Mouse (Mus musculus) retina, postnatal 1 day (tissue): Measurements from ENCODE around the gene Shisal2b.
"Not testable (repeated sequence)": the region's sequence is repeated elsewhere in the genome, so short reads cannot be mapped to it uniquely, and the experiment has no call there.

Experiments used
- DNase-seq: peaks from one replicate; pipeline ENCODE4 v3.0.0-alpha.2; 2012

Shisal2b gene

DNA sequence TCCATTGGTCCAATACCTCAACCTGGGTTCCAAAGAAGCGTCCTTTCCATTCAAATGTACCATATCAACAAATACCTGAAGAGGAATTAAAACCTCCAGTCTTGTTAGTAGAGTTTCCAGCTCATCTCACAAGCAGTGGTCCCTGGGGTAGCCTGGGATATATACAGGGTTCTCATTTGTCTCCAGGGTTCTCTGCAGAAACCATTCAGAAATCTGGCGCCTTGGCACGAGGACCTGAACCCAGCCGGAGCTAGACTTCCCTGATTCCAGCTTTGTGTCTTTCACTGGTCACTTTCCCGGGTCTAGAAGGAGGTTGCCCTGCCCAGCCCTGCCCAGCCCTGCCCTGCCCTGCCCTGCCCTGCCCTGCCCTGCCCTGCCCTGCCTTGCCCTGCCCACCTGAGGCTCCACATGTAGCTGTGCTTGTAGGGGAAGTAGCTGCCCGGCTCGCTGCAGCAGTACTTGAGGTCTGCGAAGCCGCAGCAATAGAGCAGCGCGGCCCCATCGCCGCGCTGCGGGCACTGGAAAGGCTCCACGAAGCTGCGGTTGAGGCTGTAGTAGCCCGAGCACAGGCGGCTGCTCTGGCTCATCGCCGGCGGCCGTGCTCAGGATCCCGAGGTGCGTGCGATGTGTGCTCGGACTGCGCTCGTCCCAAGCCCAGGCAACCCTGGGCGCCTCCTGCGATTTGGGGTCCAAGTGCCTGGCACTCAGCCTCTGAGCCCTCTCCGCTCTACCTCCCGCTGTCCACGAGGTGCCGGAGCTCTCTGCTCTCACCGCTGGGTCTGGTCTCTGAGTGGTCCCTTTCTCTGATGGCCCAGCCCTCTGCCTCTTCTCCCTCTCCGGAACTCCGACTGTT is at the start of gene Shisal2b:
Gene Shisal2b, minus strand, starts transcription at position 767 of the 853 bp plus-strand sequence.
- DNase-seq: peak; percentile 60

DNA sequence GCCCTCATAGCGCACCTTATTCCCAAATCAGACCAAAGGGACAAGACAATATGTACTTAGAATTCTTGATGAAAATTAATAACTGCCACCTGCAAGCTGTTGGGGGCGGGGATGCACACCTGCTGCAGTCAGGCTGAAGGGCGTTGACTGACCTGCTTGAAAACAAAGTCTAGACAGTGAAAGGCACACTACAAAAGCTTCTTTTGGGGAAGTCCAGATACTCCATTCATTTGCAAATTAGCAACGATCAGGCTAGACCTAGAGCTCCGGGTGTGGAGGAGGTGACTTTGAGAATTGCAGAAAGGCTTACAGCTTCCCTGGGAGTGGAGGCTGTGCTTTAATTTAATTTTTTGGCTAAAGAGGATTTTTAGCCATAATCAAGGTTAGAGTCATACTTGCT is 47.9 kb upstream of the Shisal2b start:
- DNase-seq: not testable (repeated sequence)

DNA sequence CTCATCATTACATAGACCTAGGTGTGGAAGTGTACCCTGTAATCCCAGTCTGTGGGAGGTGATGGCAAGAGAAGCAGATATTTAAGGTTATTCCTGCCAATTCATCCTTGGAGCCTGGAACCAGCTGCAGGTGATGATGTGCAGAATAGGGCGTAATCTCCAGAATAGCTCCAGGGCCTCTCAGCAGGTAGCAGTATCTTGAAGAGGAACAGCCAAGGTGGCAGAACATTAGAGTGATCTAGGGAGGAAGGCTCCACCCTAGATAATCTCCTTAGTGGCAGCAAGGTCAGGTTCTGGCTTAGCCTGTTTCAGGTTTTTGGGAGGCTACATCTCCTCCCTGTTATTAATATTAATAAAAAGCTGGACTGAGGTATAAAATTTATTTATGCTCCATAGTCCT is 47.3 kb upstream of the Shisal2b start:
- not testable (repeated sequence) for DNase-seq

DNA sequence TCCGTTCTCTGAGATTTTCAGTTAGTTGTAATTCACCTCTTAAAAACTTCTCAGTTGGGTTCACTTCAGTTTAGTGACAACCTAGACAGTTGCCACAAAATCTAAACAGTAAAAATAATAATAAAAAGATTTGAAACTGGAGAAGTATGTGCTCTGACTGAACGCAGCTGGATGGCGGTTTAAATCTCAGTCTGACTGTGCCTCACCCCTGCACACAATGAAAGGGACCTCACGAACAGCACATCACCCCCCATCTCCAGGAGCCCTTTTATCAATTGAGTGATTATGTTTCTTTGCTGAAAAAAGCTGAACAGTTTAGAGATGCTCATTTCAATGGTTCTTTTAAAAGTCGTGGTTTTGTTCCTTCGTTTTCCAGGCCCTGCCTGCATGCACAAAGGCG is 45.0 kb upstream of the Shisal2b start:
- DNase-seq: no peak

DNA sequence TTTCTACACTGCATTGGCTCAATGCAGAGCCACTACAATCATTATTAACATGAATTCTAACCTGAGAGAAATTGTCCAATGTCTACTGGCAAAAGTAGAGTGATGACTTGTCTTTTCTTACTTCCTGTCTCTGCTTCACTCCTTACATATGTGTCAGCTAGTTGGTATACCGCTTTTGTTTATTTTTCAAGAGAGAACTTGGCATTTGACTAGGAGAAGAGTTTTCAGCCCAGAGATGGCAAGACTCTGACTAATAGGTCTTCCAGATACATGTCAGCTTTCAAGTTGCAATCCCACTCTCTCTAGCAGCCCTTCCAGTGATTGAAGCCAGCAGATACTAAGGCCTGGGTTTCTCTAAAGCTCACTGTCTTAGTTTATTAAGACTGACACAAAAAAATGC is 31.1 kb upstream of the Shisal2b start:
- DNase-seq: no peak

DNA sequence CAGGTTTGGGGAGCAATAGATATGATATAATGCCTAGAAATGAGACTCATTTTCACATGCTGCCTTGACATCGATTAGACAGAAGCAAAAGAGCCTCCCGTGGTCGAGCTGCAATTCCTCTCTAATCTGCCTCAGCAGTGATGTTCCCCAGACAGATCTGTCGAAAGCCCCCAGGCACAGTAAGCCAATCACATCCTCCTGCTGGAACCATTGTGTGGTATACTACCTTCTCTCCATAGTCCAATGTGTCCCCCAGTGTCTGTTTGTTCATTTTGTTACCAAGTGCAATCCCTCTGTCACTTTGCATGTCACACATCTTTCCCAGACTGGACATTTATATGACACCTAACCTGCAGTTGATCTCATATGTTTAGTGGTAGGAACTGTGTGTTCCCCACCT is 28.6 kb upstream of the Shisal2b start:
- DNase-seq: peak; percentile 30

DNA sequence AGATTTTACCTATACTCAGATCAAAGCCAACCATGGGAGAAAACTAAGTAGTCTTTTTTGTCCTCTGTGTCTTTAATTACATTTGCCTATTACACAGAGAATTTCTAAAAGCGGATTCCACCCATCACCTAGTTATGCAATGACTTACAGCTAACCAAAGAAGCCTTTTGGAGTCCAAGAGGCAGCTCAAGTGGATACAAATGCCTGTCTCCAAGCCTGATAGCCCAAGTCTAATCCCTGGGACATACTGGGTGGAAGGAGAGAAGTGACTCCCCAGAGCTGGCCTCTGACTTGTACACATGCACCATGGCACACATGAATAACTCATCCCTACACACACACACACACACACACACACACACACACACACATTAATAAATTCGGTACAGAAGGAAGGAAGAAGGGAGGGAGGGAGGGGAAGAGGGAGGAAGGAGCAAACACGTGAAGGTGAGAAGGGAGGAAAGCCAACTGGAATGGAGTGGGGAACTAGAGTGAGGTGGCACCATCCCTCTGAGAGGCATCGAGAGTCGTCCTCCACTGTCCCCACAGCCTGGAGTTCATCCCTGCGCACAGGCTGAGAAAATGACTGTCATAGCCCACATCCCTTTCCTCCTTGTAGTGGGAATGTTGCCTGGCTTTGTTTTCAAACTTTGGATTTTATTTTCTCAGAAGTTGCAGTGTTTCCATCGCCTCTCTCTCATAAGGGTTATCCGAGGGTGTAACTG is 22.8 kb upstream of the Shisal2b start:
- no peak for DNase-seq

DNA sequence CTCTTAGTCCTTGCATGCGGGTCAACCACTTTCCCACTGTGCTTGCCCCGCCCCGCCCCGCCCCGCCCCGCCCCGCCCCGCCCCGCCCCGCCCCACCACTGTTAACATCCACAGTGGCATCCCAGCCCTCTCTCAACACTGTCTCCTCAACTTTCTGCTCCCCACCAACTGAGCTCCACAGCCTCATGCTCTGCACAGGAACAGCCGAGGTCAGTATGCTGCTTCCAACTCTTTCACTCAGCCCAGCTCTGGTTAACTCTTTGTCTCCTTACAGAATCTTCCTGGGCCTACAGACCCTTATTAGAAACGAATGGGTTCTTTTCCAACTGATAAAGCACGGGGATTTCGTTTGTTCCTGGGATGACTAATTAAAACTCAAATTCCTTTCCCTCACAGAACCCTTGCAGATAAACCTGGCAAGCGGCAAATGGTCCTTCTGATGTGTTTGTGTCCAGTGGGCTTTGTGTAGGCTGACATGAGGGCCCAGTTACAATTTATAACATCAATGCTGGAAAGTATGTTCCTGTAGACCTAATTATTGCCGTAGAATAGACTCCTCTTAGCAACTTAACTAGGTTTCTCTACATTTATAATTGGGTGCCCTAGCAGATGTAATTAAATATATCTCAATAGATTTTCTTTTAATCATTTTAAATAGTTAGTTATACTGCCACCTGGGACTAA is 20.0 kb upstream of the Shisal2b start:
- DNase-seq: no peak

DNA sequence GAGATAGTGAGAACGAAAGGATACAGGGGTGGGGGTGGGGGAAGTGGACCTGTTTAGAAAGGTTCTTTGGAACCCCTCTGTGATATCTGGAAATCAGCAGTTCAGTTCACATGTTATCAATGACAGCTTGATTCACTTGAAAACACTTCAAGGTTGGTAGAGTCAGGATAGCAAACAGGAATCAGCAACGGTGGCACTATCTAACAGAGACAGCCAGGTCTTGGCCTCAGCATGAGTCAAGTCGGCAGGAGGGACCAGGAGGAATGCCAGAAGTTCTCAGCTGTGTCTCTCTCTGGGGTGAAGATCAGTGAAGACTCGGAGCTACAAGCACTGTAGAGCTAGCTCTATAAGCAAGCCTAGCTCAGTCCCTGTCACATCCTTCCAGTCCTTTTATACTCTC is 14.8 kb upstream of the Shisal2b start:
- DNase-seq: no peak

DNA sequence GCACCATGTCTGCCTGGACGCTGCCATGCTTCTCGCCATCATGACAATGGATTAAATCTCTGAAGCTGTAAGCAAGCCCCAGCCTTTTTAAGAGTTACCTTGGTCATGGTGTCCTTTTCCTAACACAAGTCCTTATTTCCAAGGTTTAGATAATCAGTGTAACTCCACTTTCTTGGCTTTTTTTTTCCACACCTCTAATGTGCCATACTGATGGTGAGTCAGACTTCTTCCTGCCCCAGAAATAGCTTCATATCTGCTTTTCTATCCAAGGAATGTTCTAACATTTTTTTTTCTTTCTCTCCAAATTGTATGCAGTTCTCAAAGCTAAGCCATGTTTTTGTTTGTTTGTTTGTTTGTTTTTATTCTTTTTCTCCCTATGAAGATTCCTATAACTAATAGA is 6.2 kb upstream of the Shisal2b start:
- DNase-seq: no peak

DNA sequence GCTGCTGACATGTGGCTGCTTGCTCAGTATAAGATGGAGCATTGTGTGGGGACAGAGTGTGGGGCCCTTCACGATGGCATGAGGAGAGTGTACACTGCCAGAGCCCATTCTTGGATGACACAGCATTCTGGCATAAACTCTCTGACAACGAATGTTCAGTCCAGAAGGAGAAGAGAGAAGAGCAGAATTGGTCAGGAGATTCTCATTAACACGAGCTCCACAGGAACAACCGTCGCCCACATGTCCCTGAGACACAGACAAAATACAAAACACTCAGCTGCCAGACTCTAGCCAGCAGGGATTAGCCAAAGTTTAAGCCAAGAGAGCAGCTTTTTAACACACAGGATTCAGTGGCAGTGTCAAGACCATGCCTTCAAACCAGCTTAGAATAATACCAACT is 3.0 kb upstream of the Shisal2b start:
- no peak for DNase-seq

DNA sequence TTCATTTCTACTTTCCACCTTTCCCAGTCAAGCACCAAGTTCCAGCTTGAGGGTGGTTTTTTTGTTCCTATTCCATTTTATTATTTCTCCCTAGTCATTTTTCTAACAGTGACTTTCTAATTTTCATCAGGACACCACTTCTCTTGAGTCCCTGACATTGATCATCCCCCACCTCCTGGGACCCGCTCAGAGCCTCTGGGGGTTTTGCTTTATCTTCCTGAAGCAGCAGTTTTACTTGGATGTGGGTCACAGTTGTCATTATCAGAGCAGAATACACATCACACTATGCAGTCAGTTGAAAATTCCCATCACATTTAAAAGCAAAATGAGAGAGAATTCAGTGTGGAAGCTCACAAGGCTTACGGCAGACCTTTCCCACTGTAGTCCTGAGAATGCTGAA is 10.0 kb downstream of the Shisal2b start:
- no peak for DNase-seq

DNA sequence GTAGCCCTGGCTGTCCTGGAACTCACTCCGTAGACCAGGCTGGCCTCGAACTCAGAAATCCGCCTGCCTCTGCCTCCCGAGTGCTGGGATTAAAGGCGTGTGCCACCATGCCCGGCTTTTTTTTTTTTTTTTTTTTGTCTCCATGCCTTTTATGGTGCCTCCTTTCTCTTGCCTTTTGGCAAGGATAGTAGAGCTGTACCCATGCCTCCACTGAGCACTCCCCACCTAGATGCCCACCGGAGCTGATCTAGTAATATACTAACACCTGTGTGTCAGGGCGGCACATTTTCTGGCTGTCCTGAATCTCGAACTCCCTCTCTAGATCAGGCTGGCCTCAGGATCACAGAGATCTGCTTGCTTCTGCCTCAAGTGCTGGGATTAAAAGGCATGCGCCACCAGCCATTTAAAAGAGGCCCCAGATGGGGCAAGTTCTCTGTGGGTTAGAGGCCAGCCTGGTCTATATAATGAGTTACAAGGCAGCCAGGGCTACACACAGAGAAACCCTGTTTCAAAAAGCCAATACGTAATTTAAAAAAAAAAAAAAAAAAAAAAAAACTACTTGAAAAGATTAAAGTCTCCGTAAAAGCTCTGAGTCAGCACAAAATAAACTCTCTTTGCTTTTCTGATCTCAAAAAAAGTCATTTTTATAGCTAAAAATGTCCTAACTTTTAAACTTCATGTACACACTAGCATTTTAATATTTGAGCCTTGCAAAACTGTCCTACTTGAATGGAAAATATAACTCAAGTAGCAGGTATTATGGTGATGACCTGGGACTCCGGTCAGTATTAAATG is 20.2 kb downstream of the Shisal2b start:
- no peak for DNase-seq

DNA sequence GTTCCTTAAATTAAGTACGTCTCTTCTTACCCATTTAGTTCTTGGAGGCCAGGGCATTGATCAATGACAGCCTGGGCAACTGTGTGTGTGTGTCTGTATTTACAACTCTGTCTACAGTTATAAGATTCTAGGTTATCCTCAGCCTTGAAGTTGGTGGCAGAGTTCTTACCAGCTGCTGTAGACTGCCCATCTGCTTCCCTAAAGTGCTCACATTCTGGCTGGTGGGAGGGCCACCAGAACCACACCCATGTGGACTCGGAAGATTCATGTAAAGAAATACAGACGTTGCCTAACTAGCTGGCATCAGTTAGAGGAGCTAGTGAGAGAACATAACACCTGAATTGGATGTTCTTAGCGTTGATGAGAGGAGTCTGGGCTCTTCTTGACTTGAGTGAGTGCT is 21.8 kb downstream of the Shisal2b start:
- DNase-seq: no peak

DNA sequence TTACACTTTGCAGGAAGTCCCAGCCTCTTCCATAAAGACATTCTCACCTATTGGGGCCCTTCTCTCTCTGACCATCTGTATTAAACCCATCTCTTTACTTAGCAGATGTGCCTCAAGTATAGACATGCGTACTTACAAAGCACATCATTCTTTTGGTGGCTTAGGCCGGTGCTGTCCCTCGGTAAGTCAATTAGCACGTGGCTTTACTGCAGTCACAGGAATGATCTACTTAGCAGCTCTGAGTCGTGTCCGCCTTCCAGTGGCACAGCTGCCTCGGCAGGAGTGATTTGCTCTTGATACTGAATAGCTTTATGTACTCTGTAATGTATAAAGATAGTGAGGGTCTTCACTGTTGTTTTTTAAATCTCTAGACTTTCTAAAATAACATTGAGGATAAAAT is 26.1 kb downstream of the Shisal2b start:
- no peak for DNase-seq

DNA sequence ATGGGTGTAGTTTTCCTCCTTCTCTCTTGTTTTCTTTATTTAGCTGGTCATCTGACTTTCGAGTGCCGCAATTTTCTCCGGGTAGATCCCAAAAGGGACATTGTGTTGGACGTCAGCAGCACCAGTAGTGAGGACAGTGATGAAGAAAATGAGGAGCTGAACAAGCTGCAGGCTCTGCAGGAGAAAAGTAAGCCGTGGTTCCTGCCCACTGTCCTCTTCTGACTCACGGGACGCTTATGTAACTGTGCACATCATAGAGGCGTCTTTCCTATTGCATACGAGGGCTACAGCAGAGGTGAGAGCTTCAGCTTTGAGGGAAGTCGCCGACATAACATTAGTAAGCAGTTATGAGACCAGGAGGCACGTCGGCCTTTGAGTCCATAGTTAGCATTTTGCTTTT is 30.9 kb downstream of the Shisal2b start:
- no peak for DNase-seq

DNA sequence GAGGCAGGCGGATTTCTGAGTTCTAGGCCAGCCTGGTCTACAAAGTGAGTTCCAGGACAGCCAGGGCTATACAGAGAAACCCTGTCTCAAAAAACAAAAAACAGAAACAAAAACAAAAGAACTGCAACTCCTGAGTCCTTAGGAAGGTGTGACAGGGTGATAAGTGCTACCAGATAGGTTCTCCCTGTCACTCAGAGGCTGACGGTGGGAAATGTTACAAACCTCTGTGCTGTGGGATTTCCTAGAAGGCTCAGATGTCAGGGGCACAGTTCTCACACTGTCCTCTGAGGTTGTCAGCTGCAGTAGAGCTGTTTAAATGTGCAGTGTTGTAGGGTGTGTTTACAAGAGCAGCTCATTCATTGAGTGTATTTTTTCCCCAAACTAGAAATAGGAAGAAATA is 38.2 kb downstream of the Shisal2b start:
- DNase-seq: no peak

DNA sequence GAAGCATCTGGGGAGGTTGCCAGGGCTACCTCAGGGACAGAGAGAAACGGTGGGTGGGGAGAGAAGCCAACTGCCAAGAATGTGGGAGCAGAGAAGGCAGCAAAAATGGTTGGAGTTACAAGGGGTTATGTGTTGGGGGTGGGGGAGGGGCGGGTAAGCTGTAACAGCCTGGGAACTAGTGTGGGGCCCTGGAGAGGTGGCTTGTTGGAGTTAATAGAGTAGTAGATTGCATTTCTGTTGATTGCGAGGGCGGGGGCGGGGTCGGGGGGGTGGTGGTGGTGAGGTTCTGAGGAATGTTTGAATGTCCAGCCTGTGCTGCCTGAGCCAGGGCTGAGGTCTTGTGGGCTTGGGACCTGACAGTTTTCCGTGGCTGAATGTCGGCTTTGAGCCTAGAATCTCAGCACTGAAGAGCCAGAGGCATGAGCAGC is 41.3 kb downstream of the Shisal2b start:
- DNase-seq: peak; percentile 1

DNA sequence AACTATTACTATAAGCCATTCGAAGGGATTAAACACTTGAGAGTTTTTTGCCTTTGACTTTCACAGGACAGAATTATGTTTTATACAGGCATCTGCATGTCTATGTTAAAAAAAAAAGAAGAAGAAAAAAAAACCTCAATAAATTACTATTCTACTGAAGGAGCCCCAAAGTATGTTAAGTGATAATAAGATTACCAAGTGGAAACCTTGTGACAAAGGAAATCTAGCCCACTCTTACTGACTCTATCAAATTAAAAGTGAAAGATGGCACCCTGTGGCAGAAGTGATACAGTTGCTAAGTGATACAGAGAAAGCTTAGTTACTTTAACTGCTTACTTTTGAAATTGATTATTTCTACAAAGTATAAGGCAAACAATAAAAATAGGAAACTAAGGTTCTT is 41.8 kb downstream of the Shisal2b start:
- DNase-seq: no peak

DNA sequence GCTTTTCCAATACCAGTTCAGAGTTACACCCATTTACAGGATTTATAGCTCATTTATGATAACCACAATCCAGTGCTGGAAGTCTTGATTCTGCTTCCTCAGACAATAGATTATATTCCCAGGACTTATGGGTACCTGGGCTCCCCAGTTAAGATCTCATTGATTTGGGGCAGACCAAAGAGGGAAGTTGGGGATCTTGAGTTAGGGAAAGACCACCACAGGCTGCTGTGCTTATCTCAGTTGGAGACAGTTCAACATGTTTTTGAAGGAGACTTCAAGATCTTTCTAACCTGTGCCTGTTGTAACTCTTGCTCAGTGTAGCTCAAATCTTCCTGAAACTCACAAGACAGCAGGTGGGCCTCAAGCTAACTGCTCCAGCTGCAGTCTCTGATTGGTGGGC is 42.5 kb downstream of the Shisal2b start:
- DNase-seq: no peak

DNA sequence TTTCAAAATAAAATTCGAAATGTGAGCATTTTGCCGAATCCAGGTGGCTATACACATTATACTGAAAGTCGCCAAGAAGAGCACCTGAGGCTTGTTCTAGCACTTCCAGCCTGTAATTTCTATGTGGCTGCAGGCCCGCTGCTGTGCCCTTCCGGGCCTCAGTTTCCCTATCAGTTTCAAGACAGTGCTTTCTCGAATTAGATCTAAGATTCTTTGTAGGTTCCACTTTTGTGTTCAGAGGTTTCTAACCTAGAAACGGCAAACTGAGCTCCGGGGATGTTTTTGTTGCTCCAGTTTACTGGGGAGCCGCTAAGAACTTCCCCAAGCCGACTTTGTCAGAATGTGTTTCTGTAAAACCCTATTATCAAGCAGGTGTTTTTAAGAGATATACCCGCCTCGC is 46.0 kb downstream of the Shisal2b start:
- no peak for DNase-seq

DNA sequence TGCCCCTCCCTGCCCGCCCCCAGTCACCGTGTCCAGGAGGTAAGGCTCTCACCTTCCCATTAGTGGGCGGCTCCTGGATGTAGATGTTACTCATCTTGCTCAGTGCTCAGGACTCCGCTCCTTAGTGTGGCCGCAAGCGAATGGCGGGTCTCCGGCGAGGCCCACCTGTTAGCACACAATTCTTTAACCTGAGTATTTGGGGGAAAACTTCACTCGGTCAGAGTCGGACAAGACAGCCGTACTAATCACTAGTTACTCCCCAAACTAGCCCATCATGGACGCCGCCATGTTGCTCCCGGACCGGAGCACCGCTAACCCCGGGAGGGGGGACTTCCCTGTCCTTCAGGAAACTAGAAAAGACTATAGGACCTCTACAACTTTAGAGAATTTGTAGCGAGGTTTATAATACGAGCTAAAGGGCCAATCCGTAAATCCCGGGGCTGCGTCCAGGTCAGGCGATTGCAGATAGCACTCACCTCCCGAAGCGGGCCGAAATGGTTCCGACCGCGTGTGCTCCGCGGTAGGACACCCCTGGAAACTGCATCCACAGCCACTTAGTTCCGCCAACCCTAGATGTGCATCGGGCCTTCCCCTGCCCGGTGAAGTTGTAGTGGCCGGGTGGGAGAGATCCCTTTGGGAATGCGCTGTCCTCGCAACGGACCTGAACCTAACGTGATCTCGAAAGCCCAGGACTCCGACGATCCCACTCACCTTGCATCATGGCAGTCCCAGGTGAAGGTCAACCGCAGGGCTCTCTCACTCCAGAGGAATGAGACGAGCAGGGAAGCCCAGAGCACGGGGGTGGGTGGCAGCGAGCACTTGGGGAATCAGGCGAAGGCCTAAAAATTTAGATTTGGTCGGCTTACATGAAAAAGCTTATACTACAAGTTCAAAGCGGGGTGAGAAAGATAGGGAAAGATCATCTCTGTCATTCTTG is 46.8 kb downstream of the Shisal2b start, which contains the start of gene Cwc27:
Gene Cwc27, minus strand, starts transcription at position 508 of the 937 bp plus-strand sequence.
- DNase-seq: peak; percentile 94
